Mouse (Mus musculus): ENCODE data around the gene Hivep3.

GRCm38 (mm10) chr4:119981047-119981720 is 247.6 kb downstream of the Hivep3 start:
- TF ChIP-seq CTCF (IDR thresholded peaks at IDR 0.05; ENCODE audit: borderline replicate concordance, extremely low read depth, insufficient read depth, insufficient read length): no peak
- no peak for TF ChIP-seq POLR2A (IDR thresholded peaks at IDR 0.05; ENCODE audit: borderline replicate concordance, extremely low read depth, insufficient read depth, insufficient read length, poor library complexity, severe bottlenecking)
